Comparison of ENCODE assay signal across 12 mouse cellular contexts in genomic region chr10:108191381-108191787, GRCm38 (mm10). TPM values are rescaled to one million over a fixed set of nuclear protein-coding genes. Genes with fewer than 3 reads are reported as not detected.
DNase-seq lines count a peak whose midpoint lies in the region; ATAC-seq and TF ChIP-seq lines count a peak whose summit lies in the region.
"Had no signal": no experiment of that assay in that cellular context is flagged by ENCODE, and none has a peak within 500 bp of the region (broad histone marks: within the 10 kb centered on the region; RNA-seq: fewer than 3 reads in every experiment).

No protein-coding gene starts in this region.

- TF ChIP-seq CTCF in heart, adult 2 months (IDR thresholded peaks at IDR 0.05): no peak
- TF ChIP-seq CTCF in cortical plate, adult 2 months (IDR thresholded peaks at IDR 0.05; ENCODE audit: extremely low read depth, insufficient read depth, low read length): no peak

- intact Hi-C loops in heart, adult 2 months (cut with DNase I): loop anchor here (2.0 to 5.0 kb wide), 2 partner anchors 104 to 259 kb away; no protein-coding TSS in a partner anchor

- H3K4me3 ChIP-seq in heart, adult 2 months: no peak overlapping the region
- H3K4me3 ChIP-seq in midbrain, embryonic 11.5 days (ENCODE audit: low read depth, low read length): no peak overlapping the region
- H3K4me3 ChIP-seq in midbrain, embryonic 16.5 days (ENCODE audit: low read depth, low read length): no peak overlapping the region
- H3K4me3 ChIP-seq in cortical plate, adult 2 months (ENCODE audit: insufficient read depth, low read length): no peak overlapping the region
- H3K4me3 ChIP-seq: erythroblast, embryonic 14.5 days; hindbrain, embryonic 15.5 days; myocyte had no signal

- ATAC-seq in midbrain, embryonic 11.5 days (ENCODE audit: low FRiP score): no peak
- ATAC-seq in midbrain, embryonic 16.5 days: no peak
- peak; percentile 96 for ATAC-seq in neutrophil, adult 5-6 weeks (ENCODE audit: extremely low read depth, insufficient number of reproducible peaks, low FRiP score, poor library complexity, severe bottlenecking)

- no peak overlapping the region for H3K27ac ChIP-seq in heart, adult 2 months
- H3K27ac ChIP-seq in midbrain, embryonic 11.5 days (ENCODE audit: low read depth, low read length): no peak overlapping the region
- no peak overlapping the region for H3K27ac ChIP-seq in midbrain, embryonic 16.5 days (ENCODE audit: low read length)
- peak overlapping the region; percentile 81; the same call in 1 of the 2 replicates for H3K27ac ChIP-seq in cortical plate, adult 2 months (ENCODE audit: insufficient read depth, low read length)
- H3K27ac ChIP-seq: hindbrain, embryonic 15.5 days had no signal

- TF ChIP-seq EP300 in heart, adult 2 months (IDR thresholded peaks at IDR 0.05; ENCODE audit: insufficient read depth, low read depth, low read length): no peak

- H3K9ac ChIP-seq in heart, adult 2 months (ENCODE audit: low read depth, low read length): peak overlapping the region; percentile 16; the same call in 1 of the 2 replicates
- H3K9ac ChIP-seq in midbrain, embryonic 11.5 days (ENCODE audit: low read length): no peak overlapping the region
- H3K9ac ChIP-seq in midbrain, embryonic 16.5 days (ENCODE audit: low read depth, low read length): no peak overlapping the region
- H3K9ac ChIP-seq: hindbrain, embryonic 15.5 days had no signal

- DNase-seq in heart, adult 2 months: peak in 1 of 2 experiments; percentile 24
- no peak for DNase-seq in heart, postnatal 4 days
- peak; percentile 69 for DNase-seq in midbrain, embryonic 11.5 days (ENCODE audit: low spot score, missing footprints)
- DNase-seq in kidney, postnatal 4 days: no peak
- DNase-seq in urinary bladder, adult 18-20 months (ENCODE audit: low spot score in 2 of 2): no peak
- DNase-seq: cerebellum, adult 11 months had no signal

- peaks cover 14% of the 10 kb centered on the region for H3K79me2 ChIP-seq in heart, adult 2 months (replicated peaks; ENCODE audit: control insufficient read depth, insufficient read depth, low read length)

- H3K27me3 ChIP-seq in heart, adult 2 months (ENCODE audit: control insufficient read depth, insufficient read depth, low read length): no peaks in the 10 kb centered on the region
- H3K27me3 ChIP-seq in midbrain, embryonic 11.5 days (ENCODE audit: control insufficient read depth, insufficient read depth, low read length): no peaks in the 10 kb centered on the region
- no peaks in the 10 kb centered on the region for H3K27me3 ChIP-seq in midbrain, embryonic 16.5 days (ENCODE audit: control insufficient read depth, insufficient read depth, low read depth, low read length)
- H3K27me3 ChIP-seq: hindbrain, embryonic 15.5 days had no signal

- WGBS in heart, adult 2 months: 23% methylated on average over 8 of the region's 8 CpGs
- WGBS in midbrain, embryonic 11.5 days: 81% methylated on average over 8 of the region's 8 CpGs
- WGBS in midbrain, embryonic 16.5 days: 64% methylated on average over 8 of the region's 8 CpGs

- H3K4me1 ChIP-seq in heart, adult 2 months (ENCODE audit: control insufficient read depth, insufficient read depth, low read length): peaks cover 13% of the 10 kb centered on the region
- H3K4me1 ChIP-seq in midbrain, embryonic 11.5 days (ENCODE audit: control insufficient read depth, insufficient read depth, low read length): no peaks in the 10 kb centered on the region
- H3K4me1 ChIP-seq in midbrain, embryonic 16.5 days (ENCODE audit: control insufficient read depth, insufficient read depth, low read length): peaks cover 5% of the 10 kb centered on the region; the same call in 1 of the 2 replicates
- peaks cover 5% of the 10 kb centered on the region; the same call in 1 of the 2 replicates for H3K4me1 ChIP-seq in cortical plate, adult 2 months (ENCODE audit: control insufficient read depth, insufficient read depth, low read length)

- H3K9me3 ChIP-seq in midbrain, embryonic 11.5 days (ENCODE audit: control insufficient read depth, low read length): no peaks in the 10 kb centered on the region
- no peaks in the 10 kb centered on the region for H3K9me3 ChIP-seq in midbrain, embryonic 16.5 days (replicated peaks; ENCODE audit: control insufficient read depth, low read length, poor library complexity, severe bottlenecking)
- H3K9me3 ChIP-seq: hindbrain, embryonic 15.5 days had no signal

- TF ChIP-seq POLR2A in heart, adult 2 months (IDR thresholded peaks at IDR 0.05; ENCODE audit: insufficient read depth, low read depth, low read length): no peak
- TF ChIP-seq POLR2A in cortical plate, adult 2 months (IDR thresholded peaks at IDR 0.05; ENCODE audit: extremely low read depth, insufficient read depth, low read length): no peak

- peaks cover 25% of the 10 kb centered on the region for H3K36me3 ChIP-seq in heart, adult 2 months (ENCODE audit: control insufficient read depth, insufficient read depth, low read length)
- H3K36me3 ChIP-seq in midbrain, embryonic 11.5 days (ENCODE audit: control insufficient read depth, insufficient read depth, low read length): no peaks in the 10 kb centered on the region
- H3K36me3 ChIP-seq in midbrain, embryonic 16.5 days (ENCODE audit: control insufficient read depth, insufficient read depth, low read length): no peaks in the 10 kb centered on the region
- H3K36me3 ChIP-seq: hindbrain, embryonic 15.5 days had no signal

- H3K4me2 ChIP-seq in midbrain, embryonic 11.5 days: no peak overlapping the region
- no peak overlapping the region for H3K4me2 ChIP-seq in midbrain, embryonic 16.5 days (ENCODE audit: low read length)
- H3K4me2 ChIP-seq: hindbrain, embryonic 15.5 days had no signal

RNA-seq across cellular contexts. Expression of gene Ppp1r12a, which starts 29.4 kb away (rescaled TPM):
- total RNA-seq in heart, adult 2 months (2021): 10 to 100 TPM; 58.3 to 59.4 TPM
- 19.4 and 35.2 TPM in 2 replicates for polyA plus RNA-seq in heart, adult 2 months (2012; rRNA removed)
- total RNA-seq in heart, postnatal 4 days (2021): 100 to 1,000 TPM; 173 to 182 TPM
- polyA plus RNA-seq in midbrain, embryonic 11.5 days (2014; fragmentation: Nextera tagmentation; extraction: Ambion mirVana): 78.6 and 82.4 TPM in 2 replicates
- polyA plus RNA-seq in midbrain, embryonic 16.5 days (2015; fragmentation: Nextera tagmentation; extraction: Ambion mirVana): 71.0 and 75.9 TPM in 2 replicates
- polyA plus RNA-seq in cortical plate, adult 2 months (2012; rRNA removed): 86.8 and 88.8 TPM in 2 replicates
- 342 and 392 TPM in 2 replicates for total RNA-seq in neutrophil, adult 5-6 weeks (2017)
